Mouse (Mus musculus) neural tube, embryonic 12.5 days (tissue): ENCODE measurements around the gene Msmb. TPM values are rescaled to one million over a fixed set of nuclear protein-coding genes. Genes with fewer than 3 reads are reported as not detected.
A peak's percentile ranks its signal among the peaks of the same experiment; 100 is the strongest.

Experiments
- ATAC-seq: fragments of 200-750 bp; cut with Nextera tagmentation; 2 replicates; pipeline ENCODE4 v1.8.0; 2017; ENCODE audit warnings: low read depth, mild to moderate bottlenecking, moderate TSS enrichment, moderate library complexity; ENCODE audit not compliant: low FRiP score
- H3K27ac ChIP-seq: fragments of 300-500 bp; sonication (generic); 2 replicates; pipeline ENCODE4 v1.5.1; 2016
- H3K27me3 ChIP-seq: fragments of 300-500 bp; sonication (generic); replicated peaks from 2 replicates; pipeline ENCODE4 v1.6.1; 2016; ENCODE audit warnings: mild to moderate bottlenecking
- H3K36me3 ChIP-seq: fragments of 300-500 bp; sonication (generic); 2 replicates; pipeline ENCODE4 v1.6.1; 2016; ENCODE audit warnings: mild to moderate bottlenecking
- H3K4me1 ChIP-seq: fragments of 300-500 bp; sonication (generic); 2 replicates; pipeline ENCODE4 v1.6.1; 2016
- H3K4me2 ChIP-seq: fragments of 300-500 bp; sonication (generic); replicated peaks from 2 replicates; pipeline ENCODE4 v1.6.1; 2016; ENCODE audit warnings: mild to moderate bottlenecking
- H3K4me3 ChIP-seq: fragments of 300-500 bp; sonication (generic); 2 replicates; pipeline ENCODE4 v1.5.1; 2016
- H3K9ac ChIP-seq: fragments of 300-500 bp; sonication (generic); 2 replicates; pipeline ENCODE4 v1.6.1; 2016; ENCODE audit warnings: mild to moderate bottlenecking
- H3K9me3 ChIP-seq: fragments of 300-500 bp; sonication (generic); 2 replicates; pipeline ENCODE4 v1.6.1; 2016; ENCODE audit warnings: mild to moderate bottlenecking
- WGBS: fragments of 180-500 bp; shearing (Covaris S2); methylation state at CpG from one replicate; pipeline ENCODE4 v1.1.7; 2016; 5-methylcytosine and 5-hydroxymethylcytosine counted together
- polyA plus RNA-seq: library from polyadenylated mRNA; unstranded; fragments of >200 nt; fragmentation: Nextera tagmentation; extraction: Ambion mirVana; gene quantifications from 2 replicates; pipeline ENCODE4 v1.2.1, GENCODE M21; 2016

Gene Msmb
- polyA plus RNA-seq, 1 experiment from 2014 or later = not detected

DNA sequence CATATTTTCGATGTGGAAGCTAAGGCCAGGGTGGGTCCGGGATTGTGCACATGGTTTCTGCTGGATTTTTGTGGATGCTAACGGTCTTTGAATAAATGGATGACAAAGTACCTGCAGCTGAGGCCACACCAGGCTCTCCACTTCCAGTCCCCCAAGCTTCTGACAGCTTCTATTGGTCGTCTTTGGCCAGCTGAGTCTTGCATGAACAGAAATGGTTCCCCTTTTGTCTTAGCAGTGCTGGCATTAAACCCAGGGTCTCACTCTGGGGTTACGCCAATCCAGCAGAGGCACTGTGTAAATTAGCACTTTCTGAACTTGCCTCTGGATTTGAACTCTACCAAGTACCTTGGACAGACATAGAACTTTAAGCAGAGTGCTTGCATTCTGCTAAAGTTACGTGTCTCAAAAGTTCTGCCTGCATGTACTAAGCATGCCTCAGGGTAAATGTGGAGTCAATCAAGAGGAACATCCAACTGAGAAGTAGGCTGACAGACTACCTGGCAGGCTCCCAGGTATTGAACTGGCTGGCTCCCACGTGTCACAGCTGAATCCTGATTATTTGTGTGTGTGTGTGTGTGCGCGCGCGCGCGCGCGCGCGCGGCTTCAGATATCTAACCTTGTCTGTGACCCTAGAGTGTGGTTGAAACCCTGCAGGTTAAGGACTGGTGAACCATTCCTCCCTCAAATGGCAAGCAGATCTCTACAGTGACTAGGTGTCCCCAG lies 10.6 kb downstream of the Msmb start:
- no peak overlapping the region for H3K27ac ChIP-seq
- no peak overlapping the region for H3K4me3 ChIP-seq
- no peak overlapping the region for H3K9ac ChIP-seq
- no peaks in the 10 kb centered on the region for H3K36me3 ChIP-seq
- 93% methylated on average over 18 of the region's 18 CpGs for WGBS
- no peaks in the 10 kb centered on the region for H3K9me3 ChIP-seq
- H3K4me1 ChIP-seq = no peaks in the 10 kb centered on the region
- H3K27me3 ChIP-seq = no peaks in the 10 kb centered on the region
- ATAC-seq = no peak
- no peak overlapping the region for H3K4me2 ChIP-seq

DNA sequence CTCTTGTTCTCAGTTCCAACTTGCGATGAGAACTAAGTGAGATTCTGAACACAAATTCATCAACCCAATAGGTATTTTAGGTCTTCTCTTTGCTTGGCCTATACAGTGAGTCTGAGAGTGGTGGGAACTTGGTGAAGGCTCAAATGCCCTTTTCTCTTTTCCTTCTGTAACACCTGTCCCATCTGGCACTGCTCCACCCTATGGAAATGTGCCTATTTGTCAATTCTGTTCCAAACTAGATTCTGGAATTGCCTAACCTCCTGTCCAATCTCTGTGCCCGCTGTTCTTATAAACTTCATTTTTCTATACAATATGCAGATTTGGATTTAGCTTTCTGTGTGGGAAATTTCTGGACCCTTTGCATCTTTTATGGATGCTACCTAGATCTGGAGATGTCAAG lies 11.3 kb downstream of the Msmb start:
- no peaks in the 10 kb centered on the region for H3K4me1 ChIP-seq

DNA sequence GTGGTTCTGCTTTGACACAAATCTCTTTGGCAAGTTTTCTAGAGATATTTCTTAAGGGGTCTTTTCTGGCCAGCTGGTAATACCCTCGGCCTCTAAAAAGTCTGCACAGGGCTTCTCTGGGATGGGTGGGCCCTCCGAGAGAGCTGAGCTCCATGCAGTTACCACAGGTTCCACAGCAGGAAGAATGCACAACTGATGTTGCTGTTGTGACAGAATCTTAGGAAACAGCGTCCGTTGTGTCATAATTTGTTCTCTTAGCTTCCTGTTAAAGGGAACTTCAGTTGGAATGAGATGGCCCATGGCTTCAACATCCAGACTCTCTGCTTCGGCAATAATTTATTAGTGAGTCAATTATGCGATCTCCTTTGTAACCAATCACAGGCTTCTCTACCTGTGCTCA lies 12.9 kb downstream of the Msmb start:
- Histone ChIP-seq H3K4me2 (no peak overlapping the region), H3K27me3 (no peaks in the 10 kb centered on the region), H3K27ac (no peak overlapping the region), H3K4me3 (no peak overlapping the region), H3K36me3 (no peaks in the 10 kb centered on the region), H3K9ac (no peak overlapping the region), H3K9me3 (no peaks in the 10 kb centered on the region), H3K4me1 (peaks cover 3% of the 10 kb centered on the region; the same call in 1 of the 2 replicates)
- no peak for ATAC-seq
- 89% methylated on average over 6 of the region's 6 CpGs for WGBS

More for the DNA sequence above, 11.3 kb downstream of the Msmb start:
- H3K9me3 ChIP-seq = no peaks in the 10 kb centered on the region
- no peaks in the 10 kb centered on the region for H3K27me3 ChIP-seq
- no peaks in the 10 kb centered on the region for H3K36me3 ChIP-seq
- H3K9ac ChIP-seq = no peak overlapping the region
- no peak for ATAC-seq
- H3K4me3 ChIP-seq = no peak overlapping the region
- H3K27ac ChIP-seq = no peak overlapping the region
- no peak overlapping the region for H3K4me2 ChIP-seq
- 93% methylated on average over 2 of the region's 2 CpGs for WGBS

DNA sequence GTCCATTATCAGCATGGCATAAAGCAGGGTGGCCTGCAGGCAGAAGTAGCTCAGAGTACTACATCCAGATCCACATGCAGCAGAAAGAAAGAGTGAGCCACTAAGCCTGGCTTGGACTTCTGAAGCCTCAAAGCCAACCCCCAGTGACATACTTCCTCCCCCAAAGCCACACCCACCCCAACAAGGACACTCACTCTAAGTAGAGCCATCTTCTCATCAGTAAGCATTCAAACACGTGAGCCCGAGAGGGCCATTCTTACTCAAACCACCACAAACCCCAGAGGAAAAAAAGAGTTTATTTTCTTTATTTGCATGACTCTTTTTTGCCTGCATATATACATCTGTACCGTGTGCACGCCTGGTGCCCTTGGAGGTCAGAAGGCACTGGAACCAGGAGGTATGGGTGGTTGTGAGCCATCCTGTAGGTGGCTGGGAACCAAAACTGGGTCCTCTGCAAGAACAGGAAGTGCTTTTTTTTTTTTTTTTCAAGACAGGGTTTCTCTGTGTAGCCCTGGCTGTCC lies 17.4 kb downstream of the Msmb start:
- ATAC-seq = no peak; the same call in 1 of the 2 replicates
- no peaks in the 10 kb centered on the region for H3K9me3 ChIP-seq
- 40% methylated on average over 4 of the region's 4 CpGs for WGBS
- H3K4me1 ChIP-seq = peaks cover 14% of the 10 kb centered on the region
- no peaks in the 10 kb centered on the region for H3K36me3 ChIP-seq
- no peak overlapping the region for H3K27ac ChIP-seq
- peak overlapping the region; percentile 86 for H3K4me2 ChIP-seq
- H3K9ac ChIP-seq = no peak overlapping the region
- no peaks in the 10 kb centered on the region for H3K27me3 ChIP-seq
- peak overlapping the region; percentile 67 for H3K4me3 ChIP-seq

DNA sequence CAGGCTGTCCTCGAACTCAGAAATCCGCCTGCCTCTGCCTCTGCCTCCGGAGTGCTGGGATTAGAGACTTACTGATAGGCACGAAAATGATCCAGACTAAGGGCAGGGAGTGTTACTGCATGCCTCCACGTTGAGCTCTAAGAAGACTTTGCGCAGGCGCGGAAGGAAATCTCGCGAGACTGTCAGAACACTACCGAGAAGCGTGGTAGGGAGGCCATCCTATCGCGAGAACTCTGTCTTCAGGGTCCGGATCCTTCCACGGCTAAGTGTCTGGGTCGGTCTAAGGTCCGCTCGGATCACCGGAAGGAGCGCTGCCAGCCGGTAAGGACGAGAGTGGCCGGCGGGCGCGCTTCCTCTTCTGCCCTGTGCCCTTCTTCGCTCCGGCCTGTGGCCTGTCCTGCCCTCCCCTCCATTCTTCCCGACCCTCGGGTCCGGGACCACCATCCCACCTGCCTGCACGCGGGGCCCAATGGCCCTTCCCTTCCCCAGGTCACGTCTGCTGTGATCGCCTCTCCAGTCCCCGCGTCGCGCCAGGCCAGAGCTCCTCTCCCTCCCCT lies 17.9 kb downstream of the Msmb start, which contains the start of gene Ncoa4:
Ncoa4 (plus strand) TSS at position 176 of the 557 bp plus-strand sequence.
- peak within 1 kb of the TSS; percentile 86 for H3K4me2 ChIP-seq
- peak; percentile 96 for ATAC-seq
- peaks cover 14% of the 10 kb centered on the region for H3K4me1 ChIP-seq
- no peaks in the 10 kb centered on the region for H3K36me3 ChIP-seq
- no peaks in the 10 kb centered on the region for H3K27me3 ChIP-seq
- H3K4me3 ChIP-seq = peak within 1 kb of the TSS; percentile 67
- peak within 1 kb of the TSS; percentile 15; the same call in 1 of the 2 replicates for H3K27ac ChIP-seq
- no peaks in the 10 kb centered on the region for H3K9me3 ChIP-seq
- H3K9ac ChIP-seq = peak within 1 kb of the TSS; percentile 82
- 1% methylated on average over 40 of the region's 40 CpGs for whole genome bisulfite sequencing

DNA sequence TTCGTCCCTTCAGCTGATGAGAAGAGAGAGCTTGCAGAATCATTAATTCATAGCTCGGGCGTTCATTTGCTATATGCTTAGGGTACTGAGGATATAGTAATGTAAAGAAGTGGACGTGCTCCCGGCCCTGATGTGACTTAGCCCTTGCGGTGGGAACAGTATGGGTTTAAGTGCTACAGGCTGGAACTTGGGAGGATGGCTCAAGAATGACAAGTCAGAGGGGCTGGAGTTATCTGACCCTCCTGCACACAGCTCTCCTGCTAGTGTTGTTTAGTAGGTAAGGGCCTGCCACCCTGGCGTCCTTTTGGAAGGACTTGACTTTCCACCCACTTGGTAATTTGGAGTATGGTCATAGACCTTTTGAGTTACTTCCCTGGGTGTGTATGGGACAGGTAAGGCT lies 18.7 kb downstream of the Msmb start:
- Histone ChIP-seq H3K27me3 (no peaks in the 10 kb centered on the region), H3K4me1 (peaks cover 20% of the 10 kb centered on the region), H3K36me3 (no peaks in the 10 kb centered on the region), H3K9me3 (no peaks in the 10 kb centered on the region), H3K27ac (no peak overlapping the region), H3K9ac (peak overlapping the region; percentile 82), H3K4me3 (peak overlapping the region; percentile 67), H3K4me2 (peak overlapping the region; percentile 86)
- no peak for ATAC-seq
- 44% methylated on average over 7 of the region's 7 CpGs for WGBS

DNA sequence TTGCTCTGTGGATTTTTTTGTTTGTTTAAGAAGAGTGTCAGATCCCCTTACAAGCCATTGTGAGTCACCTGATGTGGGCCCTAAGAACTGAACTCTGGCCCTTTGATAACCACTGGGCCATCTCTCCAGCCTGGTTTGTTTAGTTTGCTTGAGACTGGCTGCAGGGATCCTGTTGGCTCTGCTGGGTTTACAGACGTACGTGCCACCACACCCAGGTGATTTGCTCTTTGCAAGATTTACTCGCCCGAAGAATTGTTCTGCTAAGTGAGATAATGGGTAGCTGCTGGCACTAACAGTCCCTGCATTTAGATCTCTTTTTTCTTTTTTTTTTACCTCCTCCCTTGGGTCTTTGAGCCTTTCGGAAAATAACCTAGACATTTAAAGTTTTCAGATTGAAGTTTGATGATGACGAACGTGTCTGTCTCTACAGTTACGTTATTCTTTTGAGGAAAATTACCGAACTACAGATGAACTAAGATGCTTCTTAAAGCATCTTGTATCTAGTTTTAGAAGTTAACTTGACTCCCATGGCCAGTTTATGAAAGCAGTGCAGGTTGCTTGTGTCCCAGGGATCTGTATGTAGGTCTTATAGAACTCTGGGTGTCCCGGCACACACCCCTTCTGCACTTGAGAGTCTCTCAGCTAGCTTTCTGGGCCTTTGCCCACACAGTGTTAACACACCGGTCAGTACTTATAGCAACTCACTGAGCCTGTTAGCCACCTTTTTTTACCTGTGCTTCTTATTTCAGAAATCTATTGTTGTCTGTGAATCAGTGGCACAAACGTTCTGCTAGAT lies 19.5 kb downstream of the Msmb start:
- no peak for ATAC-seq
- Histone ChIP-seq H3K9ac (0 out of 2 replicates have a peak overlapping the region, but pooled peaks have one; percentile 82), H3K4me1 (peaks cover 22% of the 10 kb centered on the region), H3K27ac (no peak overlapping the region), H3K9me3 (no peaks in the 10 kb centered on the region), H3K27me3 (no peaks in the 10 kb centered on the region), H3K4me3 (peak overlapping the region; percentile 67; the same call in 1 of the 2 replicates), H3K36me3 (no peaks in the 10 kb centered on the region), H3K4me2 (peak overlapping the region; percentile 86)
- WGBS = 88% methylated on average over 12 of the region's 12 CpGs

DNA sequence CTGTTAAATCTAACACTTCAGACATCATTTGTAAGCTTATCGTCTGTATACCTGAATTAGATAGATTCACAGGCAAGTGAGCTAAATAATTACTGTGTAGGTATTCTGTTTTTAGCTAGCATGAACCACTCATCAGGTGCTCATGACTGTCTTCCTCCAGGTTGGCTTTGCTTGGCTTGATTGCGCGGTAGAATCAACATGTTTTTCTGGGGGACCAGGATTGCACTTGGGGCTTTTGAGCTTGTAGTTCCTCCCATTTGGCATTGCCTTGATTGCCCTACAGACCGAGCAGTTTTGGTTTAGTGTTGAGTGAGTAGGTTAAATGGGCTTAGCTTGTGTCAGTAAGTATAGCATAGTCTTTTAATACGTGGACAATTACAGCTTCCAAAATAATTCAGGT lies 20.4 kb downstream of the Msmb start:
- Histone ChIP-seq H3K27ac (no peak overlapping the region), H3K36me3 (no peaks in the 10 kb centered on the region), H3K4me3 (no peak overlapping the region), H3K4me1 (peaks cover 22% of the 10 kb centered on the region), H3K9ac (no peak overlapping the region), H3K4me2 (no peak overlapping the region), H3K27me3 (no peaks in the 10 kb centered on the region), H3K9me3 (no peaks in the 10 kb centered on the region)
- ATAC-seq = no peak
- 90% methylated on average over 5 of the region's 5 CpGs for WGBS

DNA sequence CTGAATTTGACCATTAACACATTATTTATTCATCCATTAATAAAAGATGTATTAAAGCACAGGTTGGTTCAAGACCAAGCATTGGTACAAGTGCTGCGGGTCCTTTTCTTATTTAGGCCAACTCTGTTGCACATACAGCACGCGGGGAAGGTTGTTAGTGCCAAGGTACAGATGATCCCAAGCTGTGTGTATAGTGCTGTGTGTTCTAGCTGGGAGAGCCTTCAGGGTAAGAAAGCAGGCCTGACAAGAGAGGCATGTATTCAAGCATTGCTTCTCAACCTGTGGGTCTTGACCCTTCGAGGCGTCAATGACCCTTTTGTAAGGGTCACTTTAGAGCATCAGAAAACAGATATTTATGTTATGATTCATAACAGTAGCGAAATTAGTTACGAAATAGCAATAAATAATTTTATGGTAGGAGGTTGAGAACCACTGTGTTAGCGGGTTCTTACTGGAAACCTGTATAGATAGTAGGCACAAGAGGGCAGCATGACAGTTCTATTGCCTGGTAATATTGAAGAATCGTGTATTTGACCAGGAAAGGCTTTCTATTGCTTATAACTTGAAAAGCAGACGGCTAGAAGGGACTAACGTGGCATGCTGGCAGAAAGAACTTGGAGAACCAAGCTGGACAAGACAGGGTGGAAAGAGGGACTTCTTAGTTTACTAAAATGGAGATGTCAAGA lies 21.5 kb downstream of the Msmb start:
- H3K9me3 ChIP-seq = no peaks in the 10 kb centered on the region
- H3K4me3 ChIP-seq = no peak overlapping the region
- H3K4me2 ChIP-seq = no peak overlapping the region
- H3K36me3 ChIP-seq = no peaks in the 10 kb centered on the region
- WGBS = 91% methylated on average over 11 of the region's 11 CpGs
- no peak for ATAC-seq
- peaks cover 22% of the 10 kb centered on the region for H3K4me1 ChIP-seq
- no peaks in the 10 kb centered on the region for H3K27me3 ChIP-seq
- no peak overlapping the region for H3K9ac ChIP-seq
- H3K27ac ChIP-seq = no peak overlapping the region

DNA sequence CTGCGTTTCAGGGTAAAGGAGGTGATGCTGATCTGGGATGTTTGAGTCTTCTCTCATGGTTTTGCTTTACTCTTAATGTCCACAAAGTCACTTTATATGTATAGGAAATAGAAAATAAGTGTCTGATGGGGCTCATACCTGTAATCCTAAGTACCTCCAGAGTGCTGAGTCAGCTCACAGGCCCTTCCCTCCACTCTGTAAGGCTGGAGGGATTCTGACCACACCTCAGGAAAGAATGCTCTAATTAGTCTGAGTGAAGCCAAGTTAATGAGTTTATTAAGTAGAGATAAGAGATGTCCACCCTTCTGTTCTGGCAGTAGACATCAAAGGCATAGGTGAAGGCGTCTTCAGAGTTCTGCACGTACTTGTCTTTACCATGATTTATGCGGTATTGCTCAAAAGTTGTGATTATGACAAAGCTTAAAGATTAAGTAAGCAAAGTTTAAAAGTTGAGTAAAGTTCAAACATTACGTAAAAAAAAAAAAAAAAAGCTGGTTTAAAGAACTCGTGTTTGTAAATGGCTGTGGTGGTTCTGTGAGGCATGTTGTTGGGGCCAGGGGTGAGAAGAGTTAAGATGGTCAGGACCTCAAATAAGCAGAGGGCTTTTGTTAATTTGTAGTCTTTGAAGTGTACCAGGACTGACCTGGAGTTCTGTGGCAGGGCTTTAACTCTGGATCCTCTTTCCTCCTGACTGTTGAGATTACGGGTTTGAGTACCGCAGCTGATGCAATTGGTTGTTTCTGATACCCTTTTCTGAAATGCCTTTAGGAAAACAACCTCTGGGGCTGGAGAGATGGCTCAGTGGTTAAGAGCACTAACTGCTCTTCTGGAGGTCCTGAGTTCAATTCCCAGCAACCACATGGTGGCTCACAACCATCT lies 22.6 kb downstream of the Msmb start:
- Histone ChIP-seq H3K4me2 (0 out of 2 replicates have a peak overlapping the region, but pooled peaks have one; percentile 99), H3K27ac (no peak overlapping the region), H3K9me3 (no peaks in the 10 kb centered on the region), H3K36me3 (no peaks in the 10 kb centered on the region), H3K4me3 (no peak overlapping the region), H3K27me3 (no peaks in the 10 kb centered on the region), H3K9ac (no peak overlapping the region), H3K4me1 (peaks cover 19% of the 10 kb centered on the region)
- ATAC-seq = no peak
- 86% methylated on average over 8 of the region's 8 CpGs for WGBS
